Mouse (Mus musculus) liver, postnatal 0 days (tissue): ENCODE results near the gene Olfr703. TPM values are rescaled to one million over a fixed set of nuclear protein-coding genes. Genes with fewer than 3 reads are reported as not detected.
A peak's percentile ranks its signal among the peaks of the same experiment; 100 is the strongest.

Source experiments
- ATAC-seq: fragments of 200-750 bp; cut with Nextera tagmentation; 2 replicates; pipeline ENCODE4 v1.8.0; 2017; ENCODE audit warnings: mild to moderate bottlenecking, moderate library complexity
- DNase-seq: peaks from one replicate; pipeline ENCODE4 v3.0.0-alpha.2; 2016
- H3K27ac ChIP-seq: fragments of 300-500 bp; sonication (generic); 2 replicates; pipeline ENCODE4 v1.5.1; 2014; ENCODE audit warnings: antibody characterized with exemption, moderate library complexity, mild to moderate bottlenecking, low read depth
- H3K27me3 ChIP-seq: fragments of 300-500 bp; sonication (generic); 2 replicates; pipeline ENCODE4 v1.6.1; 2014; ENCODE audit warnings: low read length, control low read depth, mixed read lengths; ENCODE audit not compliant: insufficient read depth
- H3K36me3 ChIP-seq: fragments of 300-500 bp; sonication (generic); replicated peaks from 2 replicates; pipeline ENCODE4 v1.6.1; 2014; ENCODE audit warnings: mild to moderate bottlenecking, control low read depth, low read length, moderate library complexity, mixed read lengths; ENCODE audit not compliant: insufficient read depth
- H3K4me1 ChIP-seq: fragments of 300-500 bp; sonication (generic); 2 replicates; pipeline ENCODE4 v1.6.1; 2014; ENCODE audit warnings: antibody characterized with exemption, mild to moderate bottlenecking, control low read depth; ENCODE audit not compliant: insufficient read depth
- H3K4me2 ChIP-seq: fragments of 300-500 bp; sonication (generic); 2 replicates; pipeline ENCODE4 v1.6.1; 2014; ENCODE audit warnings: low read depth, mild to moderate bottlenecking, low read length, moderate library complexity, mixed read lengths
- H3K4me3 ChIP-seq: fragments of 300-500 bp; sonication (generic); 2 replicates; pipeline ENCODE4 v1.5.1; 2014; ENCODE audit warnings: low read depth, low read length
- H3K9ac ChIP-seq: fragments of 300-500 bp; sonication (generic); replicated peaks from 2 replicates; pipeline ENCODE4 v1.6.1; 2014; ENCODE audit warnings: mild to moderate bottlenecking, moderate library complexity
- H3K9me3 ChIP-seq: fragments of 300-500 bp; sonication (generic); 2 replicates; pipeline ENCODE4 v1.6.1; 2016; ENCODE audit warnings: mild to moderate bottlenecking, control low read depth, low read length, mixed read lengths
- CTCF ChIP-seq: sonication (generic); IDR thresholded peaks from 2 replicates; pipeline ENCODE4 v1.5.1; 2016; ENCODE audit warnings: antibody characterized with exemption, low read depth
- EP300 ChIP-seq: IDR thresholded peaks from 2 replicates; pipeline ENCODE4 v1.6.1; 2016; ENCODE audit warnings: antibody characterized with exemption, low read depth, mild to moderate bottlenecking
- WGBS: fragments of 180-500 bp; shearing (Covaris S2); extraction: QIAGEN DNeasy Blood & Tissue Kit; methylation state at CpG from one replicate; pipeline ENCODE4 v1.1.7; 2014; ENCODE audit not compliant: insufficient replicate concordance; 5-methylcytosine and 5-hydroxymethylcytosine counted together
- polyA plus RNA-seq: library from polyadenylated mRNA; unstranded; fragments of >200 nt; fragmentation: Nextera tagmentation; extraction: Ambion mirVana; gene quantifications from 2 replicates; pipeline ENCODE4 v1.2.1, GENCODE M21; 2015

The Olfr703 gene
- not detected in 2 replicates for polyA plus RNA-seq

DNA sequence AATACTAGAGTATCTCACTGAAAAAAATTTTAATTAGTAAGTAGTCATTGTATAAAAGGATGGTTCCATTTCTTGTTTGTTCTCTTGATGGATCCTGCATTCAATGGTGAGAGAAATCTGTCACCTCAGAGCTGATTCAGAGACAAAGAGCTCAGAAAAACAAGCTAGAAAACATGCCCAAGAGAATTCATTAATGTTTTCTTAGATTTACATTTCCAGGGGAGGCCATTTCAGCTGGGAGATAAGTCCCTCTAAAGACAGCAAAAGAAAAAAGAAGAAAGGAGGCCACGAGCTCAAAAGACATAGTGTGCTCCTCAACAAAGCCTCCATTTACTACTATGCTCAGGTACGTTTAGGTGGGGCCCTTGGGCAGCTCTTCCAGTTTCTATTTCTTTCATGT, at the start of gene Olfr703:
Gene Olfr703, plus strand, starts transcription at position 301 of the 400 bp plus-strand sequence.
- Histone ChIP-seq H3K4me1 (no peaks in the 10 kb centered on the region), H3K27ac (no peak within 1 kb of the TSS), H3K27me3 (no peaks in the 10 kb centered on the region), H3K4me2 (no peak within 1 kb of the TSS), H3K9me3 (no peaks in the 10 kb centered on the region), H3K4me3 (no peak within 1 kb of the TSS), H3K36me3 (no peaks in the 10 kb centered on the region), H3K9ac (no peak within 1 kb of the TSS)
- DNase-seq (no peak), ATAC-seq (no peak)
- TF ChIP-seq EP300 (no peak), CTCF (no peak)
- 58% methylated on average over 2 of the region's 2 CpGs for WGBS

- Histone ChIP-seq H3K4me1 (no peaks in the 10 kb centered on the region), H3K36me3 (no peaks in the 10 kb centered on the region), H3K27me3 (no peaks in the 10 kb centered on the region), H3K9me3 (no peaks in the 10 kb centered on the region), H3K4me3 (no peak within 1 kb of the TSS), H3K4me2 (no peak within 1 kb of the TSS), H3K9ac (no peak within 1 kb of the TSS), H3K27ac (no peak within 1 kb of the TSS)
- TF ChIP-seq CTCF, result no peak
- TF ChIP-seq EP300, result no peak
- ATAC-seq, result no peak
- WGBS, result 85% methylated on average over 1 of the region's 1 CpGs
- DNase-seq, result no peak
Observed at GRCm38 (mm10) chr7:106808734-106809133, 34.4 kb upstream of the Olfr703 start, which contains the start of gene Olfr700. TSS of gene Olfr700 (minus strand) at chr7:106808834.

GRCm38 (mm10) chr7:106813829-106814228, 29.3 kb upstream of the Olfr703 start, which contains the start of gene Olfr701:
TSS of gene Olfr701 (plus strand) at chr7:106814129.
- H3K4me1 ChIP-seq, result no peaks in the 10 kb centered on the region
- TF ChIP-seq CTCF (no peak), EP300 (no peak)
- 54% methylated on average over 2 of the region's 2 CpGs for WGBS
- H3K36me3 ChIP-seq, result no peaks in the 10 kb centered on the region
- no peak within 1 kb of the TSS for H3K9ac ChIP-seq
- H3K27ac ChIP-seq, result no peak within 1 kb of the TSS
- H3K9me3 ChIP-seq, result no peaks in the 10 kb centered on the region
- no peak for DNase-seq
- no peaks in the 10 kb centered on the region for H3K27me3 ChIP-seq
- ATAC-seq, result no peak
- no peak within 1 kb of the TSS for H3K4me3 ChIP-seq
- H3K4me2 ChIP-seq, result no peak within 1 kb of the TSS

DNA sequence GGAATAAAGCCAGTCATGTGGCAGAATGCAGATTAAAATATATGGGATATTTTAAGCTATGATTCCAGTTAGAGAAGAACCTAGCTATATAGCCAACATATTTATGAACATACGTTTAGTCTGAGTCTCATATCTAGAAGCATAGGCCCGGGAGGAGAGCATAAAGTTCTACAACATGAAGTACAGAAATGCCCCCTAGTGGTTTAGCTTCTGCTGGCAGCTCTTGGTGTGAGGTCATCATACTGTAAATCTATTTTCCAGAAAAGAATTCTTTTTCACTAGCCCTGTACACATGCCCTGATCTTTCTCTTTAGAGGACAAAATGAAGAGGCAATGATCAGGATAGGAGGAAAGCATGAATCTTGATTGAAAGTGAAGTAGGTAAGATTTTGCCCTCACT, 27.4 kb upstream of the Olfr703 start:
- WGBS, result 16% methylated on average over 2 of the region's 2 CpGs
- Histone ChIP-seq H3K4me1 (no peaks in the 10 kb centered on the region), H3K27me3 (no peaks in the 10 kb centered on the region), H3K36me3 (no peaks in the 10 kb centered on the region), H3K9ac (no peak overlapping the region), H3K9me3 (no peaks in the 10 kb centered on the region), H3K4me3 (no peak overlapping the region), H3K27ac (no peak overlapping the region), H3K4me2 (no peak overlapping the region)
- peak; percentile 19 for DNase-seq
- TF ChIP-seq EP300 (no peak), CTCF (peak; percentile 62)
- ATAC-seq, result no peak

DNA sequence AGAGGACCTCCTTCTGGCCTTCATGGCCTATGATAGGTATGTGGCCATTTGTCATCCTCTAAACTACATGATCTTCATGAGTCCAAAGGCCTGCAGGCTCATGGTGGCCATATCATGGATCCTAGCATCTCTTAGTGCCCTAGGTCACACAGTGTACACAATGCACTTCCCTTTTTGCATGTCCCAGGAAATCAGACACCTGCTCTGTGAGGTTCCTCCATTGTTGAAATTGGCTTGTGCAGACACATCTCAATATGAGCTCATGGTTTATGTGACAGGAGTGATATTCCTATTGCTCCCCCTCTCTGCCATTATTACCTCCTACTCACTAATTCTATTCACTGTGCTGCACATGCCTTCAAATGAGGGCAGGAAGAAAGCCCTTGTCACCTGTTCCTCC, 24.7 kb upstream of the Olfr703 start:
- Histone ChIP-seq H3K9ac (no peak overlapping the region), H3K27me3 (no peaks in the 10 kb centered on the region), H3K4me2 (no peak overlapping the region), H3K4me3 (no peak overlapping the region), H3K36me3 (no peaks in the 10 kb centered on the region), H3K9me3 (no peaks in the 10 kb centered on the region), H3K27ac (no peak overlapping the region), H3K4me1 (no peaks in the 10 kb centered on the region)
- TF ChIP-seq EP300 (no peak), CTCF (no peak)
- no peak for ATAC-seq
- no peak for DNase-seq

GRCm38 (mm10) chr7:106833793-106834192, 9.4 kb upstream of the Olfr703 start, which contains the start of gene Olfr702:
TSS of gene Olfr702 (minus strand) at chr7:106833893.
- H3K4me3 ChIP-seq, result no peak within 1 kb of the TSS
- H3K9me3 ChIP-seq, result no peaks in the 10 kb centered on the region
- H3K9ac ChIP-seq, result no peak within 1 kb of the TSS
- TF ChIP-seq CTCF (no peak), EP300 (no peak)
- H3K4me2 ChIP-seq, result no peak within 1 kb of the TSS
- ATAC-seq (no peak), DNase-seq (no peak)
- no peak within 1 kb of the TSS for H3K27ac ChIP-seq
- no peaks in the 10 kb centered on the region for H3K27me3 ChIP-seq
- no peaks in the 10 kb centered on the region for H3K4me1 ChIP-seq
- no peaks in the 10 kb centered on the region for H3K36me3 ChIP-seq

DNA sequence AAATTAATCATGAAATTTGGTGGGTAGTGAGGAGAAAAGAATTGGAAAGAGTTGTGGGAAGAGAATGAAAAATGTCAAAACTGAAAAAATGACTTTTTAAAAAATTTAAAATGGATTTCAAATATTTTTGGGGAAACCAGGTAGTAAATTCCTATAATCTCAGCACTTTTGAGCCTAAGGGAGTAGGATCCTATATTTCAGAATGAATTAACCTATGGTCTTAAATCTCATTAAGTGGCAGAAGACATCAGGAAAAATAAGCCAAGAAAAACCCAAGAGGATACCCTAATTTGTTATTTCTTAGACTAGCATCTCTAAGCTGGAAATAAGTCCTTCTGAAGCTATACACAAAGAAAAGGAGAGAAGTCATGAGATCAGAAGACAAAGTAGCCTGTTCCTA, 19.7 kb downstream of the Olfr703 start, which contains the start of gene Olfr704:
Gene Olfr704, plus strand, starts transcription at position 301 of the 400 bp plus-strand sequence.
- TF ChIP-seq CTCF (no peak), EP300 (no peak)
- no peak within 1 kb of the TSS for H3K4me2 ChIP-seq
- ATAC-seq, result no peak
- no peaks in the 10 kb centered on the region for H3K27me3 ChIP-seq
- no peak within 1 kb of the TSS for H3K27ac ChIP-seq
- no peak within 1 kb of the TSS for H3K9ac ChIP-seq
- no peak for DNase-seq
- H3K4me1 ChIP-seq, result no peaks in the 10 kb centered on the region
- H3K4me3 ChIP-seq, result no peak within 1 kb of the TSS
- H3K9me3 ChIP-seq, result no peaks in the 10 kb centered on the region
- no peaks in the 10 kb centered on the region for H3K36me3 ChIP-seq
